Mouse (Mus musculus): ENCODE measurements around the gene Sipa1l3. TPM values are rescaled to one million over a fixed set of nuclear protein-coding genes. Genes with fewer than 3 reads are reported as not detected.

Sipa1l3 gene
- polyA plus RNA-seq, 1 experiment = 30.3 TPM

DNA sequence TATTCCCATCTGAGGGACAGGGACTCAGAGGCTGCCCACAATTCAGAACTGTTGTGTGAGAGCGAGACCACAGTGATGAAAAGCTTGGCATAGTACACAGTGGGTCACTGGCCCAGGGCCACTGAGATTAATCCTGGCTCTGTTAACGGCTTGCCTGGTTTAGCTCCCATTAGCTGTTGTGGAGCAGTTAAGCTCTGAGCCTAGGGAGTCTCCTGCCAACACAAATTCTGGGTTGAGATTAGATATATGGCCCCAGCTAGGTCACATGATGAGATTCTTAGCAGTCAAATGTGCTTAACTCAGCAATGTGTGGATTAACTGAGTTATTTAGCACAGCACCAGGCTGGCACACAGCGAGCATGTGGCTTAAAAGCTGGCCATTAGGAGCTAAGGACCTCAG is 121.0 kb downstream of the Sipa1l3 start:
- Histone ChIP-seq H3K4me3 (ENCODE audit: extremely low read depth, insufficient read depth, insufficient read length) (no peak overlapping the region), H3K27me3 (ENCODE audit: control insufficient read depth, insufficient read depth, low read length) (no peaks in the 10 kb centered on the region), H3K36me3 (ENCODE audit: control insufficient read depth, insufficient read depth, low read length) (peaks cover 21% of the 10 kb centered on the region), H3K4me1 (ENCODE audit: control insufficient read depth, insufficient read depth, insufficient read length) (no peaks in the 10 kb centered on the region), H3K27ac (ENCODE audit: insufficient read depth, low read length) (no peak overlapping the region)
- no peak for DNase-seq (ENCODE audit: low read depth in 1 of 2, low spot score in 2 of 2)
- TF ChIP-seq CTCF (IDR thresholded peaks at IDR 0.05; ENCODE audit: extremely low read depth, insufficient read depth, insufficient read length, insufficient replicate concordance) (no peak), POLR2A (IDR thresholded peaks at IDR 0.05; ENCODE audit: low read depth, low read length) (no peak)
- 82% methylated on average over 3 of the region's 3 CpGs for WGBS

DNA sequence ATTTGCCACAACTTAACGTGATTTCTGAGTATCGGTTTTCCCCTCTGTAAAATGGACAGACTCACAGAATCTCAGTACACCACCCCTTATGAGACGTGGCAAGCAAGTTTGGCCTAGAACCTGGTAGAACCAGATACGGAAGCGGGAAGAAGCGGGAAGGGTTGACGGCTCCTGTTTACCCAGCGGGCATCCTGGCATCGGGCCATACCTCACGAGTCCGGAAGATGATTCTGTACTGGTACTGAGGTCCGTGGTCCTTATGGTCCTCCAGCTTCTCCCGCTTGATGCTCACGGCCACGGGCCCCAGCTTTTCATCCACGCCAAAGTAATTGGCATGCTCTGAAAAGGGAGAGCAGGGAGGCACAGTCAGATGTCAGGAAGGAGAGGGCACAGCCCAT is 121.5 kb downstream of the Sipa1l3 start:
- peaks cover 21% of the 10 kb centered on the region for H3K36me3 ChIP-seq (ENCODE audit: control insufficient read depth, insufficient read depth, low read length)
- H3K27ac ChIP-seq (ENCODE audit: insufficient read depth, low read length) = no peak overlapping the region
- no peak overlapping the region for H3K4me3 ChIP-seq (ENCODE audit: extremely low read depth, insufficient read depth, insufficient read length)
- no peak for TF ChIP-seq POLR2A (IDR thresholded peaks at IDR 0.05; ENCODE audit: low read depth, low read length)
- no peak for TF ChIP-seq CTCF (IDR thresholded peaks at IDR 0.05; ENCODE audit: extremely low read depth, insufficient read depth, insufficient read length, insufficient replicate concordance)
- 94% methylated on average over 16 of the region's 16 CpGs for WGBS
- no peaks in the 10 kb centered on the region for H3K27me3 ChIP-seq (ENCODE audit: control insufficient read depth, insufficient read depth, low read length)
- DNase-seq (ENCODE audit: low read depth in 1 of 2, low spot score in 2 of 2) = no peak
- no peaks in the 10 kb centered on the region for H3K4me1 ChIP-seq (ENCODE audit: control insufficient read depth, insufficient read depth, insufficient read length)

DNA sequence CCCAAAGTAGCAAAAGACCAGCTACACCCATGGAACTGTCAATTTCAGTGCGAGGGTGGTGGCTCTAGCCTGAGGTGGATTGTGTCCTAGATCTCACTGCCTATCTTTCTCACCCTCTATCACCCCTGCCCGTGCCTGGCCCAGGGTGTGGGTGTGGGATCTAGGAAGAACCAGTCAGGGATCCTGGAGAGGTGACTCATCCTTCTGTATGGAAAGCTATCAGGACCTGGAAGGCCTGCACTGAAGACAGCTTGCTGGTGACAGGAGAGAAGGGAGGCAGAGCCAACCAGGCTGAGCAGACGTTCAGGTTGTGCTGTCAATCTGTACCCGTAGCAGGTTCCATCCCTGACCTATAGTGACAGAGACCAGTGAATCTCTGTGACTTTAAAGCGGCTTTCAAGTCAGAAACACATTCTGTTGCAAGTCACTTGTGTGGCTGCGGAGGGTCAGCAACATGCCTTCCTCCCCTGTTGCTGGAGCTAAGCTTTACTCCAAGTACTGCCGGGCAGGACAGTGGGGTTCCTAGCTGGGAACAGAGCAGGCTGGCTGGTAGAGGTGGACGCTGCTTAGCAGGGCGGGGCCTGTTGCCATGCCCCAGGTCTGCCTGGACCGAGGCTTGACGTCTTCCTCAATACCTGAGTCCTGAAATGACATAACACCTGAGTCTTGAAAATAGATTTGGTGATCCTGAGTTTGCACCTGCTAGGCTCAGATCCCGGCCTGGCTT is 122.1 kb downstream of the Sipa1l3 start:
- no peak overlapping the region for H3K4me3 ChIP-seq (ENCODE audit: extremely low read depth, insufficient read depth, insufficient read length)
- H3K4me1 ChIP-seq (ENCODE audit: control insufficient read depth, insufficient read depth, insufficient read length) = no peaks in the 10 kb centered on the region
- peaks cover 21% of the 10 kb centered on the region for H3K36me3 ChIP-seq (ENCODE audit: control insufficient read depth, insufficient read depth, low read length)
- H3K27me3 ChIP-seq (ENCODE audit: control insufficient read depth, insufficient read depth, low read length) = no peaks in the 10 kb centered on the region
- 93% methylated on average over 12 of the region's 12 CpGs for WGBS
- no peak for DNase-seq (ENCODE audit: low read depth in 1 of 2, low spot score in 2 of 2)
- no peak overlapping the region for H3K27ac ChIP-seq (ENCODE audit: insufficient read depth, low read length)
- TF ChIP-seq POLR2A (IDR thresholded peaks at IDR 0.05; ENCODE audit: low read depth, low read length) (no peak), CTCF (IDR thresholded peaks at IDR 0.05; ENCODE audit: extremely low read depth, insufficient read depth, insufficient read length, insufficient replicate concordance) (no peak)

GRCm38 (mm10) chr7:29395179-29395578 is 123.3 kb downstream of the Sipa1l3 start:
- WGBS = 95% methylated on average over 4 of the region's 4 CpGs
- Histone ChIP-seq H3K4me1 (ENCODE audit: control insufficient read depth, insufficient read depth, insufficient read length) (no peaks in the 10 kb centered on the region), H3K36me3 (ENCODE audit: control insufficient read depth, insufficient read depth, low read length) (peaks cover 15% of the 10 kb centered on the region), H3K27ac (ENCODE audit: insufficient read depth, low read length) (no peak overlapping the region), H3K4me3 (ENCODE audit: extremely low read depth, insufficient read depth, insufficient read length) (no peak overlapping the region), H3K27me3 (ENCODE audit: control insufficient read depth, insufficient read depth, low read length) (no peaks in the 10 kb centered on the region)
- TF ChIP-seq CTCF (IDR thresholded peaks at IDR 0.05; ENCODE audit: extremely low read depth, insufficient read depth, insufficient read length, insufficient replicate concordance) (no peak), POLR2A (IDR thresholded peaks at IDR 0.05; ENCODE audit: low read depth, low read length) (no peak)
- no peak for DNase-seq (ENCODE audit: low read depth in 1 of 2, low spot score in 2 of 2)

DNA sequence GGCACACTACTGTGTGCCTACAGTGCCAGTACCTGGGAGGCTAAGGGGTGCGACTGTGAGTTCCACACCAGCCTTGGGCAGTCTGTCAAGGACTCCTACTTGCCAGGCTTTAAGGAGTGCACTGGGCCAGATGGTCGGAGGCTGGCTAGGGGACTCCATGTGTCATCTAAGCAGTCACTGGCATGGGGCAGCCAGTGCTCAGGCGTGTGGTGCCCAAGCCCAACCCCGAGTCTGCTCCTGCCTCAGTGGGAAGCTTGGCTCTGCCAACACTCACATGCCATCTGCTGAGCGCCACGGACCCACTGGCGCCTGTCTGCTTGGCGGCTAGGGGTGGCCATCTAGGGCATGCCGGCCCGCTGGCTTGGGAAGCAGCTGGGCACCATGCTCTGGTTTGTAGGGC is 125.1 kb downstream of the Sipa1l3 start:
- Histone ChIP-seq H3K27me3 (ENCODE audit: control insufficient read depth, insufficient read depth, low read length) (no peaks in the 10 kb centered on the region), H3K36me3 (ENCODE audit: control insufficient read depth, insufficient read depth, low read length) (peaks cover 6% of the 10 kb centered on the region), H3K27ac (ENCODE audit: insufficient read depth, low read length) (no peak overlapping the region), H3K4me1 (ENCODE audit: control insufficient read depth, insufficient read depth, insufficient read length) (no peaks in the 10 kb centered on the region), H3K4me3 (ENCODE audit: extremely low read depth, insufficient read depth, insufficient read length) (no peak overlapping the region)
- no peak for TF ChIP-seq POLR2A (IDR thresholded peaks at IDR 0.05; ENCODE audit: low read depth, low read length)
- no peak for TF ChIP-seq CTCF (IDR thresholded peaks at IDR 0.05; ENCODE audit: extremely low read depth, insufficient read depth, insufficient read length, insufficient replicate concordance)
- no peak for DNase-seq (ENCODE audit: low read depth in 1 of 2, low spot score in 2 of 2)
- WGBS = 89% methylated on average over 10 of the region's 10 CpGs

GRCm38 (mm10) chr7:29392805-29393204 is 125.6 kb downstream of the Sipa1l3 start:
- Histone ChIP-seq H3K27me3 (ENCODE audit: control insufficient read depth, insufficient read depth, low read length) (no peaks in the 10 kb centered on the region), H3K4me3 (ENCODE audit: extremely low read depth, insufficient read depth, insufficient read length) (no peak overlapping the region), H3K36me3 (ENCODE audit: control insufficient read depth, insufficient read depth, low read length) (peaks cover 6% of the 10 kb centered on the region), H3K27ac (ENCODE audit: insufficient read depth, low read length) (no peak overlapping the region), H3K4me1 (ENCODE audit: control insufficient read depth, insufficient read depth, insufficient read length) (no peaks in the 10 kb centered on the region)
- TF ChIP-seq POLR2A (IDR thresholded peaks at IDR 0.05; ENCODE audit: low read depth, low read length) (no peak), CTCF (IDR thresholded peaks at IDR 0.05; ENCODE audit: extremely low read depth, insufficient read depth, insufficient read length, insufficient replicate concordance) (no peak)
- no peak for DNase-seq (ENCODE audit: low read depth in 1 of 2, low spot score in 2 of 2)
- 74% methylated on average over 3 of the region's 3 CpGs for WGBS

DNA sequence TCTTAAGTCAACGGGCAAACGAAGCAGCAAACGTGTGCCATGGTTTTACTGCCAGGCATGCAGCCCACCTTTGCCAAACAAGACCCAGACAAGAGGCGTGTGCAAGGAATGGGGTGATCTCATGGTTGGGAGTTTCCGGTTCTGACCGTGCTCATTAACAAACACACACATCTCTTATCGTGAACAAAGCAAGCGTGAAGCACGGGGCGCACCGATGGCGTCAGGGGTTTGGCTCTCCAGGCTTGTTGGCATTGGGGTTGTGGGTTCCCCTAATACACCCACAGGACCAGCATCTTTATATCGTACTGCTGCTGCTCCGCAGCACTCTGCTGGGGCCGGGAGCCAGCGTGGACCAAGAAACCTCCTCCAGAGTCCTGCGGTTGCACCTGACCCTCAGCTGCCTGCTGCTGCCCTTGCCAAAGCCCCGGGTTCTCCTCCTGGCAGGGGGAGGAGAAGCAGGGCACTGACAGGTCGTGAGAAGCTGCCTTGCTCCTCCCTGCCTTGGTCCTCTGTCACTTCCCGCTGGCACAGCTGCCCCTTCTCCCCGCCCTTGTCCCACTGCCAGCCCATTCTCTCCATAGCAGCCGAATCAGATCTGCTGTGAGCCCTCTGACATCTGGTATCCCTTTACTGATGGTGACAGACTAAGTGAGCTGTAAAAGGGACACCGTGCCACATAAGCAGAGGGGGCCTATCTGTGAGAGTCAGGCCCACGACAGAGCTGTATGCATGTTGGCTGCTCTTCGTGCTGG is 126.5 kb downstream of the Sipa1l3 start:
- H3K36me3 ChIP-seq (ENCODE audit: control insufficient read depth, insufficient read depth, low read length) = peaks cover 9% of the 10 kb centered on the region
- no peak overlapping the region for H3K4me3 ChIP-seq (ENCODE audit: extremely low read depth, insufficient read depth, insufficient read length)
- H3K4me1 ChIP-seq (ENCODE audit: control insufficient read depth, insufficient read depth, insufficient read length) = no peaks in the 10 kb centered on the region
- no peak for TF ChIP-seq POLR2A (IDR thresholded peaks at IDR 0.05; ENCODE audit: low read depth, low read length)
- TF ChIP-seq CTCF (IDR thresholded peaks at IDR 0.05; ENCODE audit: extremely low read depth, insufficient read depth, insufficient read length, insufficient replicate concordance) = no peak
- no peak for DNase-seq (ENCODE audit: low read depth in 1 of 2, low spot score in 2 of 2)
- no peak overlapping the region for H3K27ac ChIP-seq (ENCODE audit: insufficient read depth, low read length)
- H3K27me3 ChIP-seq (ENCODE audit: control insufficient read depth, insufficient read depth, low read length) = no peaks in the 10 kb centered on the region
- 83% methylated on average over 25 of the region's 25 CpGs for WGBS

Data from spleen, adult 2 months (tissue).